Comparison of ENCODE assay signal across 10 mouse cellular contexts in the genomic region with DNA sequence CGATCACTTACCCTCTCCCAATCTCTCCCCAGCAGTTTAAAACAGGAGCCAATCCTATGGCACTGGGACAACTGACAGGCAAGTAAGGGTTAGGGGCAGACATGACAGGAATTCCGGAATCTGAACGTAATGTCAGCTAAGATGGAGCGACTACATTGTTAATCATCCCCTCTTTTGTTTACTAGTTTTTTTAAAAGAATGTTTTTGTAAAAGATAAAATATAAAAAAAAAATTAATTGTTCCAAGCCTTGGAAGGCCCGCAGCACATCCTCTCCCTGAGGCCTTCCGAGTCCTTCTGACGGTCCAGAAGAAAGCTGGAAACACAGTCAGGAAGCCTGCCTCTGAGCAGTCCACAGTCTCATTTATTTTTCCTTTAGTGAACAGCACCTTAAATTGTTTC.
A peak's percentile ranks its signal among the peaks of the same experiment; 100 is the strongest.
DNase-seq lines count a peak whose midpoint lies in the region; ATAC-seq and TF ChIP-seq lines count a peak whose summit lies in the region.
"Had no signal": no experiment of that assay in that cellular context is flagged by ENCODE, and none has a peak within 500 bp of the region (broad histone marks: within the 10 kb centered on the region; RNA-seq: fewer than 3 reads in every experiment).

No protein-coding gene starts in this region.

- no peak for TF ChIP-seq EP300 in heart, postnatal 0 days (IDR thresholded peaks at IDR 0.05; ENCODE audit: low read depth)
- no peak for TF ChIP-seq EP300 in ES-Bruce4 (IDR thresholded peaks at IDR 0.05; ENCODE audit: insufficient read depth, low read depth, low read length)

- no peak overlapping the region for H3K4me2 ChIP-seq in heart, postnatal 0 days (ENCODE audit: low read depth, low read length)
- no peak overlapping the region for H3K4me2 ChIP-seq in forebrain, embryonic 12.5 days

- 54% methylated on average over 7 of the region's 7 CpGs for WGBS in heart, postnatal 0 days
- 41% methylated on average over 7 of the region's 7 CpGs for WGBS in forebrain, embryonic 12.5 days
- 75% methylated on average over 7 of the region's 7 CpGs for WGBS in midbrain, embryonic 10.5 days

- peaks cover 70% of the 10 kb centered on the region for H3K4me1 ChIP-seq in heart, postnatal 0 days (ENCODE audit: control insufficient read depth, insufficient read depth)
- H3K4me1 ChIP-seq in ES-Bruce4 (ENCODE audit: control insufficient read depth, insufficient read depth, low read length), result peaks cover 18% of the 10 kb centered on the region
- H3K4me1 ChIP-seq in forebrain, embryonic 12.5 days, result peaks cover 86% of the 10 kb centered on the region
- H3K4me1 ChIP-seq in midbrain, embryonic 10.5 days, result peaks cover 98% of the 10 kb centered on the region

- no peak for TF ChIP-seq POLR2A in ES-Bruce4 (IDR thresholded peaks at IDR 0.05; ENCODE audit: insufficient read depth, low read length)

- no peak overlapping the region for H3K4me3 ChIP-seq in heart, postnatal 0 days (ENCODE audit: low read depth, low read length)
- H3K4me3 ChIP-seq in ES-Bruce4 (ENCODE audit: low read depth, low read length), result no peak overlapping the region
- H3K4me3 ChIP-seq in forebrain, embryonic 12.5 days (replicated peaks), result no peak overlapping the region
- H3K4me3 ChIP-seq in midbrain, embryonic 10.5 days, result peak overlapping the region; percentile 47; the same call in 1 of the 2 replicates
- H3K4me3 ChIP-seq: liver, embryonic 13.5 days had no signal

- H3K27me3 ChIP-seq in heart, postnatal 0 days (ENCODE audit: control insufficient read depth, insufficient read depth, low read length), result no peaks in the 10 kb centered on the region
- H3K27me3 ChIP-seq in ES-Bruce4 (ENCODE audit: control insufficient read depth, insufficient read depth, low read length, poor library complexity, severe bottlenecking), result no peaks in the 10 kb centered on the region
- no peaks in the 10 kb centered on the region for H3K27me3 ChIP-seq in forebrain, embryonic 12.5 days
- H3K27me3 ChIP-seq in midbrain, embryonic 10.5 days (ENCODE audit: low read depth, poor library complexity, severe bottlenecking), result no peaks in the 10 kb centered on the region
- H3K27me3 ChIP-seq: liver, embryonic 13.5 days had no signal

- H3K27ac ChIP-seq in heart, postnatal 0 days (ENCODE audit: low read depth), result peak overlapping the region; percentile 82
- peak overlapping the region; percentile 93 for H3K27ac ChIP-seq in ES-Bruce4 (ENCODE audit: insufficient read depth, low read length)
- H3K27ac ChIP-seq in forebrain, embryonic 12.5 days, result peak overlapping the region; percentile 96
- peak overlapping the region; percentile 94 for H3K27ac ChIP-seq in midbrain, embryonic 10.5 days (replicated peaks)

- H3K9ac ChIP-seq in heart, postnatal 0 days (replicated peaks; ENCODE audit: low read depth, low read length), result no peak overlapping the region
- H3K9ac ChIP-seq in ES-Bruce4 (ENCODE audit: low read depth, poor library complexity, severe bottlenecking), result peak overlapping the region; percentile 64
- no peak overlapping the region for H3K9ac ChIP-seq in forebrain, embryonic 12.5 days
- H3K9ac ChIP-seq: liver, embryonic 13.5 days had no signal

- no peaks in the 10 kb centered on the region for H3K9me3 ChIP-seq in heart, postnatal 0 days (replicated peaks; ENCODE audit: control insufficient read depth, low read length)
- no peaks in the 10 kb centered on the region for H3K9me3 ChIP-seq in ES-Bruce4 (replicated peaks; ENCODE audit: control insufficient read depth, insufficient read depth, low read length, poor library complexity, severe bottlenecking)
- H3K9me3 ChIP-seq in forebrain, embryonic 12.5 days, result no peaks in the 10 kb centered on the region
- no peaks in the 10 kb centered on the region for H3K9me3 ChIP-seq in midbrain, embryonic 10.5 days (replicated peaks)
- H3K9me3 ChIP-seq: liver, embryonic 13.5 days had no signal

- no peak for ATAC-seq in heart, postnatal 0 days (ENCODE audit: insufficient read depth, low read depth)
- ATAC-seq in forebrain, embryonic 12.5 days (ENCODE audit: low FRiP score), result no peak

- no peak for TF ChIP-seq CTCF in heart, postnatal 0 days (IDR thresholded peaks at IDR 0.05; ENCODE audit: low read depth)
- TF ChIP-seq CTCF in ES-Bruce4 (IDR thresholded peaks at IDR 0.05; ENCODE audit: low read depth, low read length), result no peak

- no peaks in the 10 kb centered on the region for H3K36me3 ChIP-seq in heart, postnatal 0 days (replicated peaks; ENCODE audit: control insufficient read depth, insufficient read depth, low read length)
- 0 out of 2 replicates have a peak, but pooled peaks cover 2% of the 10 kb centered on the region for H3K36me3 ChIP-seq in ES-Bruce4 (ENCODE audit: control insufficient read depth, insufficient read depth, low read length, poor library complexity, severe bottlenecking)
- no peaks in the 10 kb centered on the region for H3K36me3 ChIP-seq in forebrain, embryonic 12.5 days (replicated peaks)
- peaks cover 34% of the 10 kb centered on the region for H3K36me3 ChIP-seq in midbrain, embryonic 10.5 days
- H3K36me3 ChIP-seq: liver, embryonic 13.5 days had no signal

- no peak for DNase-seq in heart, postnatal 0 days (ENCODE audit: low spot score)
- no peak for DNase-seq in heart, adult 11 months
- DNase-seq in midbrain, embryonic 10.5 days (ENCODE audit: low spot score), result no peak
- no peak for DNase-seq in urinary bladder, postnatal 4 days (ENCODE audit: low spot score in 2 of 2)
- no peak for DNase-seq in gastrocnemius, postnatal 4 days (ENCODE audit: low spot score in 2 of 2)
- DNase-seq in adrenal gland, postnatal 4 days (ENCODE audit: low spot score in 2 of 2), result no peak
- DNase-seq: heart, adult 18-20 months; liver, embryonic 13.5 days had no signal
